Mouse (Mus musculus) CH12.LX (cell line): Measurements from ENCODE around the gene Grip1.

Experiments used
- CTCF ChIP-seq, 2 experiments: IDR thresholded peaks in 1 of 2; conservative IDR thresholded peaks in 1 of 2; 2 replicates each; pipeline ENCODE4 v1.5.1; 2011 to 2012; ENCODE audit warnings: low read depth in 2 of 2, low read length in 2 of 2, improper control_type of control experiment in 1 of 2, inconsistent platforms in 1 of 2, mild to moderate bottlenecking in 1 of 2, moderate library complexity in 1 of 2
- EP300 ChIP-seq: IDR thresholded peaks from 2 replicates; pipeline ENCODE4 v1.6.1; 2011; ENCODE audit warnings: low read length, improper control_type of control experiment
- MEF2A ChIP-seq: IDR thresholded peaks from 2 replicates; pipeline ENCODE4 v1.6.1; 2014; ENCODE audit warnings: low read depth, mild to moderate bottlenecking, inconsistent platforms, low read length, improper control_type of control experiment, borderline replicate concordance
- USF1 ChIP-seq: IDR thresholded peaks from 2 replicates; pipeline ENCODE4 v1.6.1; 2014; ENCODE audit warnings: low read depth, mild to moderate bottlenecking, inconsistent platforms, low read length, improper control_type of control experiment

GRCm38 (mm10) chr10:120030901-120031300 is 577.3 kb downstream of the Grip1 start:
- TF ChIP-seq CTCF (conservative IDR thresholded peaks at IDR 0.05 in 1 of 2, IDR thresholded peaks at IDR 0.05 in 1 of 2; ENCODE audit: low read depth in 2 of 2, low read length in 2 of 2) (no peak), USF1 (no peak), MEF2A (no peak), EP300 (no peak)
